Mouse (Mus musculus): ENCODE results near the gene Siglecf. TPM values are rescaled to one million over a fixed set of nuclear protein-coding genes. Genes with fewer than 3 reads are reported as not detected.
A peak's percentile ranks its signal among the peaks of the same experiment; 100 is the strongest.

Gene Siglecf
- total RNA-seq, 2 experiments from 2014 or later: 1.1 to 1.3 TPM

- no peak for DNase-seq (ENCODE audit: low spot score in 2 of 2)
These were observed 10.9 kb downstream of the Siglecf start for GRCm38 (mm10) chr7:43362021-43362420.

GRCm38 (mm10) chr7:43378226-43378625, 27.1 kb downstream of the Siglecf start:
- peak in 1 of 2 experiments; percentile 62 for DNase-seq (ENCODE audit: low spot score in 2 of 2)

GRCm38 (mm10) chr7:43392349-43393121, 41.4 kb downstream of the Siglecf start:
- DNase-seq (ENCODE audit: low spot score in 2 of 2): no peak

- DNase-seq (ENCODE audit: low spot score in 2 of 2): no peak
These were observed 48.4 kb downstream of the Siglecf start for GRCm38 (mm10) chr7:43399501-43399900.

GRCm38 (mm10) chr7:43402718-43403117, 51.6 kb downstream of the Siglecf start:
- DNase-seq (ENCODE audit: low spot score in 2 of 2): no peak

- DNase-seq (ENCODE audit: low spot score in 2 of 2): no peak
These were observed 56.4 kb downstream of the Siglecf start for GRCm38 (mm10) chr7:43407573-43407972.

GRCm38 (mm10) chr7:43408131-43408553, 57.0 kb downstream of the Siglecf start, which contains the start of gene Siglecg:
Gene Siglecg, plus strand, starts transcription at chr7:43408204.
- no peak for DNase-seq (ENCODE audit: low spot score in 2 of 2)

- DNase-seq (ENCODE audit: low spot score in 2 of 2): no peak
These were observed 57.9 kb downstream of the Siglecf start for GRCm38 (mm10) chr7:43409084-43409483.

Other genes starting within 250 kb of the Siglecf start
- gene Zfp936, start 237.1 kb upstream of the Siglecf start, total RNA-seq (2021): not detected
- 10 to 100 TPM; 20.9 to 22.5 TPM for gene Zfp715, start 38.0 kb upstream of the Siglecf start, total RNA-seq (2021)
- not detected for gene Siglecg, start 56.9 kb downstream of the Siglecf start, total RNA-seq (2021)
- gene Lim2, start 76.3 kb downstream of the Siglecf start, total RNA-seq (2021): not detected
- not detected for gene Nkg7, start 85.7 kb downstream of the Siglecf start, total RNA-seq (2021)
- gene Cldnd2, start 89.4 kb downstream of the Siglecf start, total RNA-seq (2021): not detected
- gene Etfb, start 92.7 kb downstream of the Siglecf start, total RNA-seq (2021): 10 to 100 TPM; 72.8 to 74.5 TPM
- gene Gm45233, start 92.8 kb downstream of the Siglecf start, total RNA-seq (2021): 1 to 10 TPM in 1 of 2 experiments, under 1 TPM in 1; 0.82 to 1.1 TPM
- 1 to 10 TPM; 2.6 to 2.7 TPM for gene Vsig10l, start 111.8 kb downstream of the Siglecf start, total RNA-seq (2021)
- gene Iglon5, start 138.7 kb downstream of the Siglecf start, total RNA-seq (2021): 10 to 100 TPM; 21.4 to 23.2 TPM
- gene 4931406B18Rik, start 154.6 kb downstream of the Siglecf start, total RNA-seq (2021): not detected
- 1 to 10 TPM; 2.9 to 4.6 TPM for gene Cd33, start 193.1 kb downstream of the Siglecf start, total RNA-seq (2021)
- gene Zfp658, start 210.9 kb downstream of the Siglecf start, total RNA-seq (2021): 1 to 10 TPM; 5.5 to 6.9 TPM
- 10 to 100 TPM; 18.5 to 19.1 TPM for gene Zfp719, start 228.3 kb downstream of the Siglecf start, total RNA-seq (2021)

Data from layer of hippocampus, adult 18-20 months (tissue).